Mouse (Mus musculus): ENCODE results near the gene Gm6710.
"Not testable (repeated sequence)": the region's sequence is repeated elsewhere in the genome, so short reads cannot be mapped to it uniquely, and the experiment has no call there.

Gm6710 gene

GRCm38 (mm10) chr2:175869024-175869423 lies at the start of gene Gm6710:
Gene Gm6710 (plus strand): TSS chr2:175869219.
- not testable (repeated sequence) for DNase-seq (ENCODE audit: low read depth)
